22 mouse cellular contexts compared by ENCODE assay signal in genomic region chr10:111783496-111783895, GRCm38 (mm10).
DNase-seq lines count a peak whose midpoint lies in the region; ATAC-seq and TF ChIP-seq lines count a peak whose summit lies in the region.
"Had no signal": no experiment of that assay in that cellular context is flagged by ENCODE, and none has a peak within 500 bp of the region (broad histone marks: within the 10 kb centered on the region; RNA-seq: fewer than 3 reads in every experiment).

No protein-coding gene starts in this region.

- H3K36me3 ChIP-seq in heart, embryonic 10.5 days = no peaks in the 10 kb centered on the region
- H3K36me3 ChIP-seq in heart, embryonic 12.5 days = no peaks in the 10 kb centered on the region
- no peaks in the 10 kb centered on the region for H3K36me3 ChIP-seq in lung, embryonic 14.5 days (ENCODE audit: insufficient read depth)
- H3K36me3 ChIP-seq in neural tube, embryonic 11.5 days (ENCODE audit: control insufficient read depth, insufficient read depth, low read length) = no peaks in the 10 kb centered on the region
- H3K36me3 ChIP-seq: G1E; heart, embryonic 15.5 days; kidney, embryonic 15.5 days; liver, embryonic 12.5 days; neural tube, embryonic 13.5 days had no signal

- no peak overlapping the region for H3K4me3 ChIP-seq in heart, embryonic 10.5 days
- no peak overlapping the region for H3K4me3 ChIP-seq in heart, embryonic 12.5 days
- no peak overlapping the region for H3K4me3 ChIP-seq in lung, embryonic 14.5 days (ENCODE audit: low read depth, low read length)
- no peak overlapping the region for H3K4me3 ChIP-seq in neural tube, embryonic 11.5 days (ENCODE audit: low read depth, low read length)
- H3K4me3 ChIP-seq: heart, embryonic 15.5 days; kidney, embryonic 15.5 days; liver, embryonic 12.5 days; neural tube, embryonic 13.5 days had no signal

- no peak overlapping the region for H3K9ac ChIP-seq in heart, embryonic 12.5 days
- no peak overlapping the region for H3K9ac ChIP-seq in lung, embryonic 14.5 days
- H3K9ac ChIP-seq in neural tube, embryonic 11.5 days (ENCODE audit: low read length) = no peak overlapping the region
- H3K9ac ChIP-seq: heart, embryonic 15.5 days; kidney, embryonic 15.5 days; liver, embryonic 12.5 days; liver, postnatal 0 days; neural tube, embryonic 13.5 days had no signal

- peaks cover 8% of the 10 kb centered on the region; the same call in 1 of the 2 replicates for H3K4me1 ChIP-seq in heart, embryonic 10.5 days
- no peaks in the 10 kb centered on the region for H3K4me1 ChIP-seq in heart, embryonic 12.5 days (replicated peaks)
- H3K4me1 ChIP-seq in lung, embryonic 14.5 days (ENCODE audit: insufficient read depth) = peaks cover 10% of the 10 kb centered on the region; the same call in 1 of the 2 replicates
- H3K4me1 ChIP-seq in neural tube, embryonic 11.5 days (ENCODE audit: control insufficient read depth, insufficient read depth, low read length) = peaks cover 3% of the 10 kb centered on the region; the same call in 1 of the 2 replicates
- H3K4me1 ChIP-seq: kidney, embryonic 15.5 days; liver, embryonic 12.5 days had no signal

- H3K27ac ChIP-seq in heart, embryonic 10.5 days = no peak overlapping the region
- H3K27ac ChIP-seq in heart, embryonic 12.5 days (ENCODE audit: poor library complexity, severe bottlenecking) = no peak overlapping the region
- no peak overlapping the region for H3K27ac ChIP-seq in lung, embryonic 14.5 days (ENCODE audit: low read depth)
- peak overlapping the region; percentile 44; the same call in 1 of the 2 replicates for H3K27ac ChIP-seq in neural tube, embryonic 11.5 days (ENCODE audit: low read depth, low read length)
- H3K27ac ChIP-seq: heart, embryonic 15.5 days; kidney, embryonic 15.5 days; liver, embryonic 12.5 days; neural tube, embryonic 13.5 days had no signal

- no peak overlapping the region for H3K4me2 ChIP-seq in heart, embryonic 12.5 days
- H3K4me2 ChIP-seq in lung, embryonic 14.5 days = no peak overlapping the region
- no peak overlapping the region for H3K4me2 ChIP-seq in neural tube, embryonic 11.5 days (ENCODE audit: low read depth)
- H3K4me2 ChIP-seq: heart, embryonic 15.5 days; kidney, embryonic 15.5 days; liver, embryonic 12.5 days; neural tube, embryonic 13.5 days had no signal

- ATAC-seq in heart, embryonic 12.5 days (ENCODE audit: insufficient number of reproducible peaks, low FRiP score) = no peak
- ATAC-seq in lung, embryonic 14.5 days (ENCODE audit: insufficient read depth) = peak; percentile 41; the same call in 1 of the 2 replicates
- no peak for ATAC-seq in neural tube, embryonic 11.5 days (ENCODE audit: insufficient read depth, low FRiP score, low TSS enrichment)
- ATAC-seq: intestine, postnatal 0 days; liver, embryonic 12.5 days; liver, postnatal 0 days; midbrain, embryonic 16.5 days had no signal

- TF ChIP-seq CTCF in lung, embryonic 14.5 days (IDR thresholded peaks at IDR 0.05; ENCODE audit: low read depth) = no peak

- WGBS in heart, embryonic 10.5 days = 76% methylated on average over 3 of the region's 3 CpGs
- 81% methylated on average over 3 of the region's 3 CpGs for WGBS in heart, embryonic 12.5 days
- 56% methylated on average over 3 of the region's 3 CpGs for WGBS in lung, embryonic 14.5 days
- WGBS in neural tube, embryonic 11.5 days = 45% methylated on average over 3 of the region's 3 CpGs

- peak; percentile 31 for DNase-seq in gastrocnemius, adult 18-20 months (ENCODE audit: low spot score)
- no peak for DNase-seq in gastrocnemius, postnatal 10 days
- DNase-seq in heart, embryonic 10.5 days (ENCODE audit: low spot score) = peak; percentile 59
- peak; percentile 26 for DNase-seq in lung, embryonic 14.5 days
- no peak for DNase-seq in lung, postnatal 10 days
- DNase-seq in neural tube, embryonic 11.5 days (ENCODE audit: low spot score) = no peak
- DNase-seq in neural tube, embryonic 10.5 days (ENCODE audit: extremely low spot score, low spot score) = no peak
- DNase-seq: adrenal gland, adult 8-10 months; cerebellum, adult 2 months; cerebellum, postnatal 14 days; kidney, postnatal 25 days; liver, postnatal 0 days; thymus, adult 2 months; thymus, postnatal 36 days had no signal

- no peaks in the 10 kb centered on the region for H3K27me3 ChIP-seq in heart, embryonic 10.5 days (ENCODE audit: insufficient read depth, poor library complexity, severe bottlenecking)
- H3K27me3 ChIP-seq in heart, embryonic 12.5 days (replicated peaks) = no peaks in the 10 kb centered on the region
- no peaks in the 10 kb centered on the region for H3K27me3 ChIP-seq in lung, embryonic 14.5 days (ENCODE audit: insufficient read depth, low read length)
- H3K27me3 ChIP-seq in neural tube, embryonic 11.5 days (ENCODE audit: control insufficient read depth, insufficient read depth, low read length) = no peaks in the 10 kb centered on the region
- H3K27me3 ChIP-seq: heart, embryonic 15.5 days; kidney, embryonic 15.5 days; liver, embryonic 12.5 days; neural tube, embryonic 13.5 days had no signal

- no peaks in the 10 kb centered on the region for H3K9me3 ChIP-seq in heart, embryonic 10.5 days
- H3K9me3 ChIP-seq in heart, embryonic 12.5 days (replicated peaks) = no peaks in the 10 kb centered on the region
- no peaks in the 10 kb centered on the region for H3K9me3 ChIP-seq in lung, embryonic 14.5 days (ENCODE audit: low read depth, low read length)
- no peaks in the 10 kb centered on the region for H3K9me3 ChIP-seq in neural tube, embryonic 11.5 days (ENCODE audit: control insufficient read depth, low read length)
- H3K9me3 ChIP-seq: G1E; heart, embryonic 15.5 days; kidney, embryonic 15.5 days; liver, embryonic 12.5 days; neural tube, embryonic 13.5 days had no signal

Comparison
In these comparisons a context has a peak if more than half of its experiments do, and no peak if none do; other contexts are left out.
1. DNase-seq: peak in gastrocnemius, adult 18-20 months (single experiment), heart, embryonic 10.5 days (single experiment) and lung, embryonic 14.5 days (single experiment); none in gastrocnemius, postnatal 10 days (single experiment), lung, postnatal 10 days (single experiment), neural tube, embryonic 11.5 days (single experiment) and neural tube, embryonic 10.5 days (single experiment).